Comparison of ENCODE assay signal across 8 mouse cellular contexts in the genomic region with DNA sequence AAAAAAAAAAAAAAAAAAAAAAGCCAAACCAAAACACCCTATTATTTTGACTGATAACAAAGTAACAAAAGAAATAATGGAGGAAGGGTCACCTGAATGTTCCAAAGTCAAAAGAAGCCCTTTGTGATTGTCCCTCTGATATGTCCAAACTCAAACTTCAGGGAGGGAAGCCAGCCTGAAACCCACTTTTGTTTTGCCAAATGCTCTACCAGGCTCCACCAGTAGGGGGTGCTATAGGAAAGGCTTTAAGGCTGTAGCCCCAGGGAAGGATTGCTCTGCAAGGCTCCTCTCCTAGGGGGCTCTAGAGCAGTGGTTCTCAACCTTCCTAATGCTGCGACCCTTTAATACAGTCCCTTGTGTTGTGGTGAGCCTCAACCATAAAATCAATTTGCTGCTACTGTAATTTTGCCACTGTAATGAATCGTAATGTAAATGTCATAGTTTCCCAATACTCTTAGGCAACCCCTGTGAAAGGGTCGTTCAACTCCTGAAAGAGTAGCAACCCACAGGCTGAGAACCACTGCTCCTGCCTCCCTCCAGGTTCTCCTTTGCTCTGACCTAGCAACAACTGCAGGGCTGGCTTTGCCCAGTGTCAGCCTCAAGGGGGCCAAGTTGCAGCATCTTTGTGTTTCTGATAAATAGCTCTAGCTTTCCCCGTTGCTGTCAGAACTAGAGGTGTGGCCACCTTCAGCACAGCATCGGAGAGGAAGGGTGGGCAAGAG. TPM values are rescaled to one million over a fixed set of nuclear protein-coding genes. Genes with fewer than 3 reads are reported as not detected.
DNase-seq lines count a peak whose midpoint lies in the region; ATAC-seq and TF ChIP-seq lines count a peak whose summit lies in the region.

No protein-coding gene starts in this region.

- H3K27me3 ChIP-seq in embryonic facial prominence, embryonic 10.5 days (replicated peaks; ENCODE audit: low read depth, poor library complexity, severe bottlenecking), result no peaks in the 10 kb centered on the region
- no peaks in the 10 kb centered on the region for H3K27me3 ChIP-seq in midbrain, embryonic 11.5 days (ENCODE audit: control insufficient read depth, insufficient read depth, low read length)
- H3K27me3 ChIP-seq in small intestine, adult 2 months (ENCODE audit: control insufficient read depth, insufficient read depth, low read length), result no peaks in the 10 kb centered on the region

- peak; percentile 83; the same call in 1 of the 2 replicates for TF ChIP-seq CTCF in small intestine, adult 2 months (IDR thresholded peaks at IDR 0.05; ENCODE audit: extremely low read depth, insufficient read length, insufficient replicate concordance, low read depth, low read length)

- 49% methylated on average over 5 of the region's 5 CpGs for WGBS in embryonic facial prominence, embryonic 10.5 days
- 52% methylated on average over 5 of the region's 5 CpGs for WGBS in midbrain, embryonic 11.5 days
- 37% methylated on average over 5 of the region's 5 CpGs for WGBS in small intestine, adult 2 months

- peaks cover 51% of the 10 kb centered on the region for H3K36me3 ChIP-seq in embryonic facial prominence, embryonic 10.5 days (replicated peaks)
- peaks cover 8% of the 10 kb centered on the region; the same call in 1 of the 2 replicates for H3K36me3 ChIP-seq in midbrain, embryonic 11.5 days (ENCODE audit: control insufficient read depth, insufficient read depth, low read length)
- H3K36me3 ChIP-seq in small intestine, adult 2 months (ENCODE audit: control insufficient read depth, insufficient read depth, low read length), result no peaks in the 10 kb centered on the region

- H3K27ac ChIP-seq in embryonic facial prominence, embryonic 10.5 days (replicated peaks), result no peak overlapping the region
- H3K27ac ChIP-seq in midbrain, embryonic 11.5 days (ENCODE audit: low read depth, low read length), result no peak overlapping the region
- no peak overlapping the region for H3K27ac ChIP-seq in small intestine, adult 2 months (ENCODE audit: insufficient read depth, low read depth, low read length)

- H3K9ac ChIP-seq in midbrain, embryonic 11.5 days (ENCODE audit: low read length), result no peak overlapping the region

- no peak for ATAC-seq in cerebellum, adult (ENCODE audit: insufficient number of reproducible peaks, low FRiP score, low TSS enrichment)
- peak; percentile 59; the same call in 1 of the 2 replicates for ATAC-seq in midbrain, embryonic 11.5 days (ENCODE audit: low FRiP score)

- TF ChIP-seq POLR2A in small intestine, adult 2 months (IDR thresholded peaks at IDR 0.05; ENCODE audit: low read depth, low read length), result no peak

- H3K4me3 ChIP-seq in embryonic facial prominence, embryonic 10.5 days, result no peak overlapping the region
- no peak overlapping the region for H3K4me3 ChIP-seq in midbrain, embryonic 11.5 days (ENCODE audit: low read depth, low read length)
- H3K4me3 ChIP-seq in small intestine, adult 2 months (ENCODE audit: low read depth, low read length), result no peak overlapping the region

- H3K4me2 ChIP-seq in midbrain, embryonic 11.5 days, result no peak overlapping the region

- peaks cover 4% of the 10 kb centered on the region; the same call in 1 of the 2 replicates for H3K4me1 ChIP-seq in embryonic facial prominence, embryonic 10.5 days
- no peaks in the 10 kb centered on the region for H3K4me1 ChIP-seq in midbrain, embryonic 11.5 days (ENCODE audit: control insufficient read depth, insufficient read depth, low read length)
- H3K4me1 ChIP-seq in small intestine, adult 2 months (ENCODE audit: control insufficient read depth, insufficient read depth, insufficient read length, low read length), result no peaks in the 10 kb centered on the region

- no peaks in the 10 kb centered on the region for H3K9me3 ChIP-seq in embryonic facial prominence, embryonic 10.5 days
- H3K9me3 ChIP-seq in midbrain, embryonic 11.5 days (ENCODE audit: control insufficient read depth, low read length), result no peaks in the 10 kb centered on the region

- intact Hi-C loops in heart, postnatal 10 days (cut with DNase I), result loop anchor here (2.0 kb wide), 1 partner anchor 63 kb away; no protein-coding TSS in a partner anchor

- peak; percentile 69 for DNase-seq in cerebellum, adult 11 months
- DNase-seq in adrenal gland, postnatal 14 days, result peak; percentile 87
- peak; percentile 84 for DNase-seq in embryonic facial prominence, embryonic 10.5 days (ENCODE audit: low spot score)
- peak; percentile 80 to 90 for DNase-seq in heart, postnatal 10 days
- peak; percentile 82 to 84 for DNase-seq in layer of hippocampus, postnatal 14 days (ENCODE audit: low spot score in 2 of 2)
- DNase-seq in midbrain, embryonic 11.5 days (ENCODE audit: low spot score, missing footprints), result peak; percentile 98

RNA-seq across cellular contexts. Expression of gene Atp1a3, which starts 24.4 kb away (rescaled TPM):
- total RNA-seq in adrenal gland, postnatal 14 days (2021), result 35.6 and 39.8 TPM in 2 replicates
- 4.4 and 5.4 TPM in 2 replicates for polyA plus RNA-seq in embryonic facial prominence, embryonic 10.5 days (2016; fragmentation: Nextera tagmentation; extraction: Ambion mirVana)
- under 1 TPM; 0.43 to 0.72 TPM for total RNA-seq in heart, postnatal 10 days (2021)
- 1,000 to 10,000 TPM; 2,620 to 2,738 TPM for total RNA-seq in layer of hippocampus, postnatal 14 days (2021)
- polyA plus RNA-seq in midbrain, embryonic 11.5 days (2014; fragmentation: Nextera tagmentation; extraction: Ambion mirVana), result 34.4 and 36.0 TPM in 2 replicates
- polyA plus RNA-seq in small intestine, adult 2 months (2012; rRNA removed), result 2.9 and 3.1 TPM in 2 replicates

RNA-seq across cellular contexts. Expression of gene Grik5, which starts 42.0 kb away (rescaled TPM):
- 18.6 and 21.3 TPM in 2 replicates for total RNA-seq in adrenal gland, postnatal 14 days (2021)
- 4.5 and 5.1 TPM in 2 replicates for polyA plus RNA-seq in embryonic facial prominence, embryonic 10.5 days (2016; fragmentation: Nextera tagmentation; extraction: Ambion mirVana)
- 1 to 10 TPM; 9.0 to 9.5 TPM for total RNA-seq in heart, postnatal 10 days (2021)
- total RNA-seq in layer of hippocampus, postnatal 14 days (2021), result 100 to 1,000 TPM; 258 to 270 TPM
- 8.7 and 9.3 TPM in 2 replicates for polyA plus RNA-seq in midbrain, embryonic 11.5 days (2014; fragmentation: Nextera tagmentation; extraction: Ambion mirVana)
- 11.2 and 17.7 TPM in 2 replicates for polyA plus RNA-seq in small intestine, adult 2 months (2012; rRNA removed)

RNA-seq across cellular contexts. Expression of gene Zfp574, which starts 42.2 kb away (rescaled TPM):
- 18.8 and 19.2 TPM in 2 replicates for total RNA-seq in adrenal gland, postnatal 14 days (2021)
- 44.4 and 45.8 TPM in 2 replicates for polyA plus RNA-seq in embryonic facial prominence, embryonic 10.5 days (2016; fragmentation: Nextera tagmentation; extraction: Ambion mirVana)
- total RNA-seq in heart, postnatal 10 days (2021), result 10 to 100 TPM; 12.1 to 13.6 TPM
- 10 to 100 TPM; 25.0 to 26.1 TPM for total RNA-seq in layer of hippocampus, postnatal 14 days (2021)
- polyA plus RNA-seq in midbrain, embryonic 11.5 days (2014; fragmentation: Nextera tagmentation; extraction: Ambion mirVana), result 20.3 and 22.9 TPM in 2 replicates
- 17.4 and 37.9 TPM in 2 replicates for polyA plus RNA-seq in small intestine, adult 2 months (2012; rRNA removed)

RNA-seq across cellular contexts. Expression of gene Rabac1, which starts 57.6 kb away (rescaled TPM):
- total RNA-seq in adrenal gland, postnatal 14 days (2021), result 212 and 238 TPM in 2 replicates
- 69.5 and 76.1 TPM in 2 replicates for polyA plus RNA-seq in embryonic facial prominence, embryonic 10.5 days (2016; fragmentation: Nextera tagmentation; extraction: Ambion mirVana)
- total RNA-seq in heart, postnatal 10 days (2021), result 100 to 1,000 TPM; 292 to 300 TPM
- total RNA-seq in layer of hippocampus, postnatal 14 days (2021), result 100 to 1,000 TPM; 262 to 275 TPM
- polyA plus RNA-seq in midbrain, embryonic 11.5 days (2014; fragmentation: Nextera tagmentation; extraction: Ambion mirVana), result 108 and 110 TPM in 2 replicates
- 262 and 282 TPM in 2 replicates for polyA plus RNA-seq in small intestine, adult 2 months (2012; rRNA removed)

Comparison
In these comparisons a context has a peak if more than half of its experiments do, and no peak if none do; other contexts are left out.
1. RNA of gene Atp1a3, which starts 24.4 kb away (total RNA-seq): 2,620 to 2,738 TPM in layer of hippocampus, postnatal 14 days; 35.6 to 39.8 TPM in adrenal gland, postnatal 14 days and 0.43 to 0.72 TPM in heart, postnatal 10 days; every median in the first group is over 10 times any median in the second.
2. RNA of gene Grik5, which starts 42.0 kb away (total RNA-seq): 258 to 270 TPM in layer of hippocampus, postnatal 14 days; 18.6 to 21.3 TPM in adrenal gland, postnatal 14 days and 9.0 to 9.5 TPM in heart, postnatal 10 days; every median in the first group is over 10 times any median in the second.
3. Peak in every context shown above with its lines, with median percentiles within 50 percentile points of each other: DNase-seq.